Comparison of ENCODE assay signal across 8 mouse cellular contexts in genomic region chrX:103980036-103980435, GRCm38 (mm10). TPM values are rescaled to one million over a fixed set of nuclear protein-coding genes. Genes with fewer than 3 reads are reported as not detected.
DNase-seq lines count a peak whose midpoint lies in the region; ATAC-seq and TF ChIP-seq lines count a peak whose summit lies in the region.

No protein-coding gene starts in this region.

- H3K27ac ChIP-seq in layer of hippocampus, adult 2 months = peak overlapping the region; percentile 93
- H3K27ac ChIP-seq in bone marrow macrophage, adult 2 months (ENCODE audit: insufficient read depth, low read depth, low read length) = peak overlapping the region; percentile 86
- H3K27ac ChIP-seq in forebrain, embryonic 16.5 days (ENCODE audit: low read length) = peak overlapping the region; percentile 93; the same call in 1 of the 2 replicates
- peak overlapping the region; percentile 97 for H3K27ac ChIP-seq in lung, postnatal 0 days (ENCODE audit: low read length)

- no peak for ATAC-seq in forebrain, embryonic 16.5 days
- no peak for ATAC-seq in lung, postnatal 0 days
- ATAC-seq in monocyte, adult 5-6 weeks (replicated peaks; ENCODE audit: insufficient number of reproducible peaks, low FRiP score, low TSS enrichment, poor library complexity, severe bottlenecking) = no peak

- H3K4me3 ChIP-seq in layer of hippocampus, adult 2 months = peak overlapping the region; percentile 72
- H3K4me3 ChIP-seq in bone marrow macrophage, adult 2 months (ENCODE audit: insufficient read depth, low read length) = peak overlapping the region; percentile 86
- peak overlapping the region; percentile 77 for H3K4me3 ChIP-seq in forebrain, embryonic 16.5 days (replicated peaks; ENCODE audit: low read length)
- H3K4me3 ChIP-seq in lung, postnatal 0 days (ENCODE audit: low read depth, low read length) = peak overlapping the region; percentile 75

- TF ChIP-seq CTCF in layer of hippocampus, adult 2 months (conservative IDR thresholded peaks at IDR 0.05) = no peak
- no peak for TF ChIP-seq CTCF in bone marrow macrophage, adult 2 months (IDR thresholded peaks at IDR 0.05; ENCODE audit: low read depth, low read length)
- no peak for TF ChIP-seq CTCF in lung, postnatal 0 days (IDR thresholded peaks at IDR 0.05)

- no peaks in the 10 kb centered on the region for H3K4me1 ChIP-seq in bone marrow macrophage, adult 2 months (ENCODE audit: control insufficient read depth, insufficient read depth, low read length)
- H3K4me1 ChIP-seq in forebrain, embryonic 16.5 days (replicated peaks; ENCODE audit: control insufficient read depth, insufficient read depth, low read length) = no peaks in the 10 kb centered on the region
- H3K4me1 ChIP-seq in lung, postnatal 0 days (ENCODE audit: insufficient read depth, low read depth, low read length) = no peaks in the 10 kb centered on the region

- DNase-seq in layer of hippocampus, adult 2 months (ENCODE audit: low spot score in 2 of 2) = no peak
- DNase-seq in layer of hippocampus, adult 11-12 months (ENCODE audit: low spot score) = no peak
- DNase-seq in kidney, adult 11 months = peak; percentile 20
- peak; percentile 59 for DNase-seq in lung, postnatal 0 days (ENCODE audit: low spot score)
- peak; percentile 43 for DNase-seq in splenic B cell, adult 2 months (ENCODE audit: low read depth, low spot score)

- peak overlapping the region; percentile 82 for H3K9ac ChIP-seq in forebrain, embryonic 16.5 days (replicated peaks; ENCODE audit: low read depth, low read length)
- H3K9ac ChIP-seq in lung, postnatal 0 days (replicated peaks; ENCODE audit: low read depth) = peak overlapping the region; percentile 80

- no peaks in the 10 kb centered on the region; the same call in 1 of the 2 replicates for H3K36me3 ChIP-seq in forebrain, embryonic 16.5 days (ENCODE audit: control insufficient read depth, insufficient read depth)
- H3K36me3 ChIP-seq in lung, postnatal 0 days (ENCODE audit: insufficient read depth, low read length) = no peaks in the 10 kb centered on the region
- no peaks in the 10 kb centered on the region for H3K36me3 ChIP-seq in splenic B cell, adult 2 months (ENCODE audit: control insufficient read depth, insufficient read depth, low read length, poor library complexity, severe bottlenecking)

- TF ChIP-seq POLR2A in bone marrow macrophage, adult 2 months (IDR thresholded peaks at IDR 0.05; ENCODE audit: borderline replicate concordance, low read depth, low read length) = no peak

- no peak for TF ChIP-seq EP300 in lung, postnatal 0 days (IDR thresholded peaks at IDR 0.05)

- no peaks in the 10 kb centered on the region; the same call in none of the 2 replicates for H3K27me3 ChIP-seq in forebrain, embryonic 16.5 days (replicated peaks; ENCODE audit: control insufficient read depth, insufficient read depth, low read length)
- H3K27me3 ChIP-seq in lung, postnatal 0 days (replicated peaks; ENCODE audit: insufficient read depth, low read length) = no peaks in the 10 kb centered on the region
- H3K27me3 ChIP-seq in splenic B cell, adult 2 months (ENCODE audit: control insufficient read depth, insufficient read depth, low read length, poor library complexity, severe bottlenecking) = no peaks in the 10 kb centered on the region

- H3K9me3 ChIP-seq in forebrain, embryonic 16.5 days (ENCODE audit: control insufficient read depth, low read length) = no peaks in the 10 kb centered on the region
- H3K9me3 ChIP-seq in lung, postnatal 0 days (ENCODE audit: low read length) = no peaks in the 10 kb centered on the region

- 25% methylated on average over 12 of the region's 12 CpGs for WGBS in forebrain, embryonic 16.5 days
- 8% methylated on average over 12 of the region's 12 CpGs for WGBS in lung, postnatal 0 days

- H3K4me2 ChIP-seq in forebrain, embryonic 16.5 days (ENCODE audit: low read length) = peak overlapping the region; percentile 60
- H3K4me2 ChIP-seq in lung, postnatal 0 days (replicated peaks; ENCODE audit: low read depth, low read length) = peak overlapping the region; percentile 51

RNA-seq across cellular contexts. Expression of gene Rlim, which starts 1.0 kb away (rescaled TPM):
- 10 to 100 TPM; 48.5 to 52.3 TPM for total RNA-seq in layer of hippocampus, adult 2 months (2021)
- 39.5 and 40.1 TPM in 2 replicates for polyA plus RNA-seq in bone marrow macrophage, adult 2 months (2012; ENCODE audit: insufficient read depth, insufficient read length, missing spikeins)
- 36.6 and 38.9 TPM in 2 replicates for polyA plus RNA-seq in forebrain, embryonic 16.5 days (2015; fragmentation: Nextera tagmentation; extraction: Ambion mirVana)
- polyA plus RNA-seq in lung, postnatal 0 days (2015; fragmentation: Nextera tagmentation; extraction: Ambion mirVana) = 15.5 and 17.7 TPM in 2 replicates
- 149 to 178 TPM (median 150 TPM) in 3 replicates for total RNA-seq in monocyte, adult 5-6 weeks (2017)

Comparison
In these comparisons a context has a peak if more than half of its experiments do, and no peak if none do; other contexts are left out.
1. DNase-seq: peak in kidney, adult 11 months (single experiment), lung, postnatal 0 days (single experiment) and splenic B cell, adult 2 months (single experiment); none in layer of hippocampus, adult 2 months (0 of 2) and layer of hippocampus, adult 11-12 months (single experiment).
2. Peak in every context shown above with its lines, with median percentiles within 50 percentile points of each other: H3K27ac ChIP-seq and H3K4me3 ChIP-seq.